Mouse (Mus musculus) MEL (cell line): ENCODE measurements around the gene Arl8a. TPM values are rescaled to one million over a fixed set of nuclear protein-coding genes. Genes with fewer than 3 reads are reported as not detected.
"Not testable (repeated sequence)": the region's sequence is repeated elsewhere in the genome, so short reads cannot be mapped to it uniquely, and the experiment has no call there.

Experiments used
- DNase-seq: peaks from one replicate; pipeline ENCODE4 v3.0.0; 2011; ENCODE audit warnings: low read depth, low spot score
- H3K27ac ChIP-seq: 2 replicates; pipeline ENCODE4 v1.5.1; 2012; ENCODE audit warnings: low read depth, mild to moderate bottlenecking, control low read depth, low read length, moderate library complexity; ENCODE audit not compliant: control insufficient read depth
- H3K27me3 ChIP-seq, 2 experiments: fragments of 150-350 bp in 1 of 2; sonication (generic) in 1 of 2; 2 replicates each; pipeline ENCODE4 v1.6.1; 2012; ENCODE audit warnings: low read length in 2 of 2, mild to moderate bottlenecking in 2 of 2, improper control_type of control experiment in 1 of 2, moderate library complexity in 1 of 2; ENCODE audit not compliant: insufficient read depth in 2 of 2, control insufficient read depth in 1 of 2
- H3K36me3 ChIP-seq, 2 experiments: 2 replicates each; pipeline ENCODE4 v1.6.1; 2012 to 2014; ENCODE audit warnings: low read length in 2 of 2, improper control_type of control experiment in 1 of 2, inconsistent platforms in 1 of 2, mild to moderate bottlenecking in 1 of 2; ENCODE audit not compliant: insufficient read depth in 2 of 2, control insufficient read depth in 1 of 2
- H3K4me1 ChIP-seq, 2 experiments: fragments of 150-350 bp in 1 of 2; sonication (generic) in 1 of 2; 2 replicates each; pipeline ENCODE4 v1.6.1; 2012; ENCODE audit warnings: low read length in 2 of 2, improper control_type of control experiment in 1 of 2, mild to moderate bottlenecking in 1 of 2; ENCODE audit not compliant: insufficient read depth in 2 of 2, control insufficient read depth in 1 of 2
- H3K4me3 ChIP-seq, 2 experiments: fragments of 150-350 bp in 1 of 2; sonication (generic) in 1 of 2; 2 replicates each; pipeline ENCODE4 v1.5.1; 2012; ENCODE audit warnings: low read depth in 2 of 2, low read length in 2 of 2, mild to moderate bottlenecking in 2 of 2, moderate library complexity in 2 of 2, control low read depth in 1 of 2, improper control_type of control experiment in 1 of 2; ENCODE audit not compliant: control insufficient read depth in 1 of 2, insufficient read depth in 1 of 2
- H3K79me2 ChIP-seq: 2 replicates; pipeline ENCODE4 v1.6.1; 2012; ENCODE audit warnings: mild to moderate bottlenecking, low read length, moderate library complexity; ENCODE audit not compliant: control insufficient read depth, poor library complexity, insufficient read depth
- H3K9ac ChIP-seq: 2 replicates; pipeline ENCODE4 v1.6.1; 2012; ENCODE audit warnings: low read depth, mild to moderate bottlenecking, control low read depth, low read length, moderate library complexity; ENCODE audit not compliant: control insufficient read depth, poor library complexity, severe bottlenecking
- H3K9me3 ChIP-seq: fragments of 150-350 bp; sonication (generic); replicated peaks from 2 replicates; pipeline ENCODE4 v1.6.1; 2012; ENCODE audit warnings: mild to moderate bottlenecking, low read length, improper control_type of control experiment, moderate library complexity; ENCODE audit not compliant: insufficient read depth
- BHLHE40 ChIP-seq: IDR thresholded peaks from 2 replicates; pipeline ENCODE4 v1.6.1; 2012; ENCODE audit warnings: low read depth, mild to moderate bottlenecking, inconsistent platforms, low read length, improper control_type of control experiment, borderline replicate concordance
- CHD2 ChIP-seq: IDR thresholded peaks from 2 replicates; pipeline ENCODE4 v1.6.1; 2011; ENCODE audit warnings: low read length, improper control_type of control experiment
- ELF1 ChIP-seq: IDR thresholded peaks from 2 replicates; pipeline ENCODE4 v1.6.1; 2014; ENCODE audit warnings: low read depth, mild to moderate bottlenecking, inconsistent platforms, low read length, improper control_type of control experiment, moderate library complexity
- ETS1 ChIP-seq: IDR thresholded peaks from 2 replicates; pipeline ENCODE4 v1.6.1; 2012; ENCODE audit warnings: low read depth, mild to moderate bottlenecking, inconsistent platforms, low read length, improper control_type of control experiment, moderate library complexity
- GABPA ChIP-seq: IDR thresholded peaks from 2 replicates; pipeline ENCODE4 v1.6.1; 2012; ENCODE audit warnings: low read depth, mild to moderate bottlenecking, inconsistent platforms, low read length, improper control_type of control experiment, moderate library complexity
- GATA1 ChIP-seq: IDR thresholded peaks from 2 replicates; pipeline ENCODE4 v1.6.1; 2011; ENCODE audit warnings: low read depth, low read length, improper control_type of control experiment
- HCFC1 ChIP-seq: IDR thresholded peaks from 2 replicates; pipeline ENCODE4 v1.6.1; 2012; ENCODE audit warnings: low read depth, mild to moderate bottlenecking, inconsistent platforms, low read length, improper control_type of control experiment, moderate library complexity
- MAX ChIP-seq: IDR thresholded peaks from 2 replicates; pipeline ENCODE4 v1.6.1; 2011; ENCODE audit warnings: low read length, improper control_type of control experiment
- POLR2AphosphoS2 ChIP-seq: IDR thresholded peaks from 2 replicates; pipeline ENCODE4 v1.6.1; 2011; ENCODE audit warnings: low read length, improper control_type of control experiment
- RCOR1 ChIP-seq: IDR thresholded peaks from 2 replicates; pipeline ENCODE4 v1.6.1; 2012; ENCODE audit warnings: low read depth, mild to moderate bottlenecking, inconsistent platforms, low read length, improper control_type of control experiment
- TAL1 ChIP-seq: IDR thresholded peaks from 2 replicates; pipeline ENCODE4 v1.6.1; 2012; ENCODE audit warnings: mild to moderate bottlenecking, inconsistent platforms, low read length, moderate library complexity, mixed read lengths
- TBP ChIP-seq: IDR thresholded peaks from 2 replicates; pipeline ENCODE4 v1.8.0; 2011; ENCODE audit warnings: low read depth, low read length, improper control_type of control experiment
- UBTF ChIP-seq: IDR thresholded peaks from 2 replicates; pipeline ENCODE4 v1.6.1; 2012; ENCODE audit warnings: low read depth, mild to moderate bottlenecking, inconsistent platforms, low read length, improper control_type of control experiment, moderate library complexity, borderline replicate concordance; ENCODE audit not compliant: insufficient read depth
- polyA plus RNA-seq, 2 experiments: library from polyadenylated mRNA; stranded (reverse) in 1 of 2; unstranded in 1 of 2; fragments of >175 nt in 1 of 2; fragments of >200 nt in 1 of 2; gene quantifications; 2 replicates each; pipeline versions ENCODE4 v1.2.1 to v1.2.4; 2012; ENCODE audit warnings: low replicate concordance in 2 of 2, low read depth in 1 of 2; ENCODE audit not compliant: insufficient read length in 2 of 2, insufficient read depth in 1 of 2, missing spikeins in 1 of 2
- total RNA-seq: library from RNA; depleted of rRNA; stranded (reverse); fragments of 300-350 nt; gene quantifications from 2 replicates; pipeline ENCODE4 v1.2.3, GENCODE M21; 2012

Gene Arl8a
- total and polyA plus RNA-seq, 3 experiments = 8.0 to 47.7 TPM; not detected in 1

DNA sequence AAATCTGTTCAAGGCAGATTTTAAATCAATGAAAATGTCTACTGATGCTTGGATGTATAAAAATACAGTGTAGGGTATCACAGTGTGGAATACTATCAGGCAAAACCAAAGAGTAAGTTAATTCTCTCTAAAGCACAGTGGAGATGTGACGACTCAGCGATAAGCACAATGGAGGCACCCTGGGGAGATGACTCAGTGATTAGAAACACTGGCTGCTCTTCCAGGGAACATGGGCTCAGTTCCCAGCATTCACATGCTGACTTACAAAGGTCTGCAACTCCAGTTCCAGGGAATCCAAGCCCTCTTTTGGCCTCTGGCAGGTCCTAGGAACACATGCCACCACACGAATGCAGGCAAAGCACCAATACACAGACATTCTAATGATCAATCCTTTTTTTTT is 41.6 kb downstream of the Arl8a start:
- no peaks in the 10 kb centered on the region for H3K4me1 ChIP-seq
- H3K27me3 ChIP-seq = peaks cover 0 to 1% of the 10 kb centered on the region in 2 experiments; a peak in 1 of 4 replicates
- no peak for TF ChIP-seq CHD2
- TF ChIP-seq GATA1 = peak; percentile 26; the same call in 1 of the 2 replicates
- no peak for TF ChIP-seq TAL1
- TF ChIP-seq ETS1 = no peak
- TF ChIP-seq UBTF = no peak
- TF ChIP-seq BHLHE40 = no peak
- no peak for TF ChIP-seq GABPA
- TF ChIP-seq ELF1 = no peak
- TF ChIP-seq RCOR1 = peak; percentile 35; the same call in 1 of the 2 replicates
- TF ChIP-seq TBP = no peak
- TF ChIP-seq MAX = no peak
- no peaks in the 10 kb centered on the region for H3K36me3 ChIP-seq
- H3K79me2 ChIP-seq = no peaks in the 10 kb centered on the region
- H3K4me3 ChIP-seq = no peak overlapping the region
- no peak overlapping the region for H3K9ac ChIP-seq
- H3K9me3 ChIP-seq = no peaks in the 10 kb centered on the region
- peak; percentile 21 for DNase-seq
- H3K27ac ChIP-seq = no peak overlapping the region

DNA sequence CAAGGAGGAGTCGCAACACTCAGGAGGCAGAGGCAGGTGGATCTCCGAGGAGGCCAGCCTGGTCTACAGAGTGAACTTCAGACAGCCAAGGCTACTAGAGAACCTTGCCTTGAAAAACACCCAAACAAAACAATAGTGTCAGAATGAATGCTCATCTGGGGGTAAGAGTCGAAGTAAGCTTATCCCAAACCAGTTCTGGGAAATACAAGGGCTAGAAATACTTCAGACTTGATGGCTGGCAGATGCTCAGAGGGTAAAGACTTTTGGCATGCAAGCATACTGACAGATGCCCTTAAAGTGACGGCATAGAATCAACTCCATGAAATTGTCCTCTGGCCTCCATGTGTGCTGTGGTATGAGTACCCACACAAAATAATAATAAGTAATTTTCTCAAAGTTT is 42.6 kb downstream of the Arl8a start:
- Histone ChIP-seq H3K36me3 (no peaks in the 10 kb centered on the region), H3K4me3 (no peak overlapping the region), H3K27me3 (peaks cover 0 to under 1% of the 10 kb centered on the region in 2 experiments; a peak in 1 of 4 replicates), H3K4me1 (no peaks in the 10 kb centered on the region), H3K9ac (no peak overlapping the region), H3K27ac (no peak overlapping the region), H3K79me2 (no peaks in the 10 kb centered on the region), H3K9me3 (no peaks in the 10 kb centered on the region)
- DNase-seq = no peak
- TF ChIP-seq HCFC1 = no peak
- TF ChIP-seq POLR2AphosphoS2 = no peak

GRCm38 (mm10) chr1:135194335-135194734 is 47.7 kb downstream of the Arl8a start:
- not testable (repeated sequence) for H3K27me3 ChIP-seq, H3K4me3 ChIP-seq, H3K27ac ChIP-seq, H3K79me2 ChIP-seq, H3K9ac ChIP-seq, H3K36me3 ChIP-seq, H3K4me1 ChIP-seq, DNase-seq, H3K9me3 ChIP-seq
